Mouse (Mus musculus) E14TG2a.4 (cell line): Measurements from ENCODE around the gene 4930558K02Rik.

Experiments
- H3K27me3 ChIP-seq: 2 replicates; pipeline ENCODE4 v1.6.1; 2014; ENCODE audit warnings: low read length, control low read depth; ENCODE audit not compliant: insufficient read depth
- H3K36me3 ChIP-seq: 2 replicates; pipeline ENCODE4 v1.6.1; 2014; ENCODE audit warnings: low read length, control low read depth; ENCODE audit not compliant: insufficient read depth
- H3K4me1 ChIP-seq: replicated peaks from 2 replicates; pipeline ENCODE4 v1.6.1; 2014; ENCODE audit warnings: low read depth, low read length, control low read depth
- H3K4me3 ChIP-seq: replicated peaks from 2 replicates; pipeline ENCODE4 v1.5.1; 2014; ENCODE audit warnings: mild to moderate bottlenecking, low read length
- H3K9me3 ChIP-seq: 2 replicates; pipeline ENCODE4 v1.6.1; 2014; ENCODE audit warnings: low read length, control low read depth
- CTCF ChIP-seq: conservative IDR thresholded peaks from 2 replicates; pipeline ENCODE4 v1.5.1; 2014; ENCODE audit warnings: low read length
- NANOG ChIP-seq: IDR thresholded peaks from 2 replicates; pipeline ENCODE4 v1.6.1; 2014; ENCODE audit warnings: borderline replicate concordance, low read length, mixed read lengths
- POU5F1 ChIP-seq: IDR thresholded peaks from 2 replicates; pipeline ENCODE4 v1.6.1; 2014; ENCODE audit warnings: low read length, borderline replicate concordance

The 4930558K02Rik gene

GRCm38 (mm10) chr1:161907111-161907510, 72.3 kb downstream of the 4930558K02Rik start:
- Histone ChIP-seq H3K4me1 (peaks cover 17% of the 10 kb centered on the region), H3K4me3 (no peak overlapping the region), H3K36me3 (no peaks in the 10 kb centered on the region), H3K9me3 (no peaks in the 10 kb centered on the region), H3K27me3 (no peaks in the 10 kb centered on the region)
- no peak for TF ChIP-seq POU5F1
- TF ChIP-seq CTCF: no peak
- no peak for TF ChIP-seq NANOG

GRCm38 (mm10) chr1:161902692-161903452, 76.6 kb downstream of the 4930558K02Rik start:
- Histone ChIP-seq H3K4me1 (peaks cover 6% of the 10 kb centered on the region), H3K27me3 (no peaks in the 10 kb centered on the region), H3K9me3 (no peaks in the 10 kb centered on the region), H3K36me3 (no peaks in the 10 kb centered on the region), H3K4me3 (no peak overlapping the region)
- TF ChIP-seq NANOG (no peak), CTCF (no peak), POU5F1 (no peak)

DNA sequence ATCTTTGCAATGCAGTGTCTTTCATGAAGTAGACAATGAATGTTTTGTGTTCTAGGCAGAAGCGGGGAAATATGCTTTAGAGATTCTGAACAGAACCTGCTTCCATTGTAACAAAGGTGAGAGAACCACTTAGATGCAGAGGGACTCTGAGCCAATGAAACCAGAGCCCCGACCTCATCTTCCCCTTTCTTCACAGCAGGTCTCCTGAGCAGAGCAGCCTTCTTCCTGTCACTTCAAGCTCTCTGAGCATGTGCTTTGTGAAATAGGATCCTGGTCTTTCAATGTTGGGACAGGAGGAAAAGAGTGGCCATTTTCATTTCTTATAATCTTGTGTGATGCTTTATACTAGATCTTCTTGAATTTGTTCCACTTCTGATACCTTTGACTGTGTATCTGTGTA, 79.3 kb downstream of the 4930558K02Rik start:
- H3K9me3 ChIP-seq: no peaks in the 10 kb centered on the region
- no peak overlapping the region for H3K4me3 ChIP-seq
- no peaks in the 10 kb centered on the region for H3K4me1 ChIP-seq
- no peaks in the 10 kb centered on the region for H3K27me3 ChIP-seq
- no peaks in the 10 kb centered on the region for H3K36me3 ChIP-seq
- TF ChIP-seq POU5F1: no peak
- no peak for TF ChIP-seq CTCF

DNA sequence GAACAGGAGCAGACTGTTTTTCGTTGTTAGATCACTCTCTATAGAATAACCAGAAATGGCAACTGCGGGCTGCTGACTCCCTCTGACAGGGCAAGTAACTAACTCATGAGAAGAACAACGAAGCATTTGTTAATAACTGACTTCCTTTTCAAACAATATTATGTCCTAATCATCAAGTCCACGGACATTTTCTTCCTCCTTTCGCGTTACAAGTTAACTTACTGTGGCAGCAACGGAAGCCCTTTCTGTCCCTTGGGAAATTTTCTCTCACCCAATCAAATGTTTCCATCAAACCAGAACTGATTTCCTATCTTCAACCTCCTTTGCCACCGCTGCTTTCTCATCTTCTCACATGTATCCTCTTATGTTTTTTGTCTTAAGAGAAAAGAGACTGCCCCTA, 82.2 kb downstream of the 4930558K02Rik start:
- H3K9me3 ChIP-seq: no peaks in the 10 kb centered on the region
- no peaks in the 10 kb centered on the region for H3K27me3 ChIP-seq
- H3K4me3 ChIP-seq: no peak overlapping the region
- no peaks in the 10 kb centered on the region for H3K36me3 ChIP-seq
- H3K4me1 ChIP-seq: no peaks in the 10 kb centered on the region
- TF ChIP-seq NANOG (no peak), POU5F1 (no peak), CTCF (no peak)

DNA sequence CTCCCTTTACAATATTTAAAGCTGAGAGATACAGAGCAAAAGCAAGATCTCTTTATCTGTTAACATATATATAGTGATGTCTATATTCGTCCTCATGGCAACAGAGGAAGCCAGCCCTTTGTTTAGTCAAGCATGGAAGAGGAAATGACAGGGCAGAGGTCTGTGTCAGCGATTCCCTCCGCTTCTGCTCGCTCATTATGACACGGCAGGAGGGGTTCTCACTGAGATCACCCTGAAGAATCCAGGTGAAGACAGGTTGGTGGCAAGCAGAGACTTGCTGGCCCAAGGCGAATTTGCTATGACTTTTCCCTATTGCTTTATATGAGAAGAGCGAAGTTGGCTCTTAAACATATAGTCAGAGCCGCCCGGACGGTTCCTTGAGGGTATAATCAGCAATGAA, 83.3 kb downstream of the 4930558K02Rik start:
- Histone ChIP-seq H3K9me3 (no peaks in the 10 kb centered on the region), H3K4me1 (no peaks in the 10 kb centered on the region), H3K4me3 (no peak overlapping the region), H3K27me3 (no peaks in the 10 kb centered on the region), H3K36me3 (no peaks in the 10 kb centered on the region)
- TF ChIP-seq NANOG (no peak), CTCF (no peak), POU5F1 (no peak)

DNA sequence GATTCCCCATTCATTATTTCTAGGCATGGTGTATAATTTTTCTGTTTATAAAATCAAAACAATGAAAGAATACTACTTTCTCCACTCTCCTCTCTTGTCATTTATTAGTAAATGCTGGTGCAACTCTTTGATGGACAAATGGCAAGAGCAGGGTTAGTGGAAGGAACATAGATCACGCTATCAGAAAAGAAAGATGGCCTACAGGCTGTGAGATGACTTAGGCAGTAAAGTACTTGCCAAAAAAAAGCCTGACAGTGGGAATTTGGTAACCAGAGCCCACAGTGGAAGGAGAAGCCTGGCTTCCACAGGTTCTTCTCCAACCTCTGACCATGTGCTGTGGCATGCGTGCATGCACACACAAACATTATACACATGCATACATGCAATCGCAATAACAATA, 84.4 kb downstream of the 4930558K02Rik start:
- TF ChIP-seq CTCF (no peak), NANOG (no peak), POU5F1 (no peak)
- Histone ChIP-seq H3K36me3 (no peaks in the 10 kb centered on the region), H3K9me3 (no peaks in the 10 kb centered on the region), H3K27me3 (no peaks in the 10 kb centered on the region), H3K4me3 (no peak overlapping the region), H3K4me1 (no peaks in the 10 kb centered on the region)

- Histone ChIP-seq H3K9me3 (no peaks in the 10 kb centered on the region), H3K27me3 (no peaks in the 10 kb centered on the region), H3K4me3 (no peak overlapping the region), H3K4me1 (no peaks in the 10 kb centered on the region), H3K36me3 (no peaks in the 10 kb centered on the region)
- TF ChIP-seq NANOG: no peak
- no peak for TF ChIP-seq POU5F1
- no peak for TF ChIP-seq CTCF
Observed at GRCm38 (mm10) chr1:161894553-161894952, 84.9 kb downstream of the 4930558K02Rik start.

DNA sequence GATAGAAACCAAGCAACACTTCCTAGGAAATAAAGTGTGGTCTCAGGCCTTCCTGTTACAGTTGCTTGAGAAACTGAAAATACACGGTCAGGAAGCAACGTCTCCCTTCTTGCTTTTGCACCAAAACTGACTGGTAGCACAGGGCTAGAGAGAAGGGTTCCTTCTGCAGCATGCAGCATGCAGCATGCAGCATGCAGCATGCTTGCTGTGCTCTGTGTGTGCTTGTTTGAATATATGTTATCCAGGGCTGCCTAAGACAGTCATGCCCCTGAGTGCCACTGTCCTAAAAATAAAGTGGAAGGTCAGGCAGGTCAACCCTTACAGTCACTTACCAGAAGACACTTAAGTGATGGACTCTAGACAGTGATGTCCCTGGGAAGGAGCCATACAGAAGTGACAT, 85.3 kb downstream of the 4930558K02Rik start:
- Histone ChIP-seq H3K9me3 (no peaks in the 10 kb centered on the region), H3K4me3 (no peak overlapping the region), H3K36me3 (no peaks in the 10 kb centered on the region), H3K4me1 (no peaks in the 10 kb centered on the region), H3K27me3 (no peaks in the 10 kb centered on the region)
- TF ChIP-seq NANOG (no peak), CTCF (no peak), POU5F1 (no peak)
